Mouse (Mus musculus) erythroblast, adult 5-6 weeks (primary cell): Measurements from ENCODE around the gene Gas2l1. TPM values are rescaled to one million over a fixed set of nuclear protein-coding genes. Genes with fewer than 3 reads are reported as not detected.
A peak's percentile ranks its signal among the peaks of the same experiment; 100 is the strongest.

Experiments
- ATAC-seq: replicated peaks from 2 replicates; pipeline ENCODE4 v1.8.0; 2016; ENCODE audit warnings: moderate number of reproducible peaks, mild to moderate bottlenecking, moderate TSS enrichment, inconsistent platforms; ENCODE audit not compliant: poor library complexity, low FRiP score, severe bottlenecking
- total RNA-seq, 2 experiments: library from RNA; stranded (forward) in 1 of 2; stranded (reverse) in 1 of 2; fragments of 150-400 nt in 1 of 2; fragments of 200-764, 138-1000 nt in 1 of 2; gene quantifications; 2 replicates each; pipeline versions ENCODE4 v1.2.3 to v1.2.4; 2015 to 2017; ENCODE audit warnings: low replicate concordance in 2 of 2

Gas2l1 gene
- total RNA-seq, 2 experiments from 2014 or later: 0.34 to 0.58 TPM

DNA sequence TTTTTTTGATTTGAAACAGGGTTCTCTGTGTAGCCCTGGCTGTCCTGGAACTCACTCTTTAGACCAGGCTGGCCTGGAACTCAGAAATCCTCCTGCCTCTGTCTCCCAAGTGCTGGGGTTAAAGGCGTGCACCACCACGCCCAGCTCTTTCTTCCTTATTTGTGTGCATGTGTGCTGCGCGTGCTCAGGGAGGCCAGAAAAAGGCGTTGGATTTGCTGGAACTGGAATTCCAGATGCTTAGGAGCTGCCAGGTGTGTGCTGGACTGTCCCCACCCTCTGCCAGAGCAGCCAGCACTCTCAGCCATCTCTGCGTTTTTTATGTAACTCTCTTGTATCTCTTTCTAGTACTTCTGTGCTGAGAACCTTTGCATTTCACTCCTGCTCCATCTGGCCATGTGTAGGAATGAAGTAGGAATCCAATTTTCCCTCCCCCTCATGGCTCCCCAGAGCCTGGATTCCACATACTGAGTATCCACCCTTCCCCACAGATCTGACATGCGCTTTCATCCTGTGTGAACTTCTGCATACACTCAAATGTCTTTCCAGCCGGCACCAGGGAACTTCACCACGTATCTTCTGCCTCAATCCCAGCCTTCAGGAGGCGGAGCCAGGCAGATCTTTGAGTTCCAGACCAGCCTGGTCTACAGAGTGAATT is 12.8 kb downstream of the Gas2l1 start:
- ATAC-seq: no peak

DNA sequence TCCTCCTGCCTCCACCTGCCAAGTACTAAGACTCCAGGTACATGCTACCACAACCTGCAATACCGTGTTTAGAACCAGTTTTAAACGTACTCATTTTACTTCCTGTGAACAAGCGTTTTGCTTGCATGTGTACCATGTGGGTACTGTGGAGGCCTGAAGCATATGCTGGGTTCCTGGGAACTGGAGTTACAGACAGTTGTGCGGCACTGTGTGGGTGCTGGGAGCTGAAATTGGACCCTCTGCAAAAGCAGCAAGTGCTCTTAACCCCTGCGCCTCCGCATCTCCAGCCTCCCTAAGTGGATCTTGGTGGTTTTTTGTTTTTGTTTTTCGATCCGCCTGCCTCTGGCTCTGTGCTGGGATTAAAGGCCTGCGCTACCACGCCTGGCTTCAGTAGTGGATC is 13.5 kb downstream of the Gas2l1 start:
- no peak for ATAC-seq

DNA sequence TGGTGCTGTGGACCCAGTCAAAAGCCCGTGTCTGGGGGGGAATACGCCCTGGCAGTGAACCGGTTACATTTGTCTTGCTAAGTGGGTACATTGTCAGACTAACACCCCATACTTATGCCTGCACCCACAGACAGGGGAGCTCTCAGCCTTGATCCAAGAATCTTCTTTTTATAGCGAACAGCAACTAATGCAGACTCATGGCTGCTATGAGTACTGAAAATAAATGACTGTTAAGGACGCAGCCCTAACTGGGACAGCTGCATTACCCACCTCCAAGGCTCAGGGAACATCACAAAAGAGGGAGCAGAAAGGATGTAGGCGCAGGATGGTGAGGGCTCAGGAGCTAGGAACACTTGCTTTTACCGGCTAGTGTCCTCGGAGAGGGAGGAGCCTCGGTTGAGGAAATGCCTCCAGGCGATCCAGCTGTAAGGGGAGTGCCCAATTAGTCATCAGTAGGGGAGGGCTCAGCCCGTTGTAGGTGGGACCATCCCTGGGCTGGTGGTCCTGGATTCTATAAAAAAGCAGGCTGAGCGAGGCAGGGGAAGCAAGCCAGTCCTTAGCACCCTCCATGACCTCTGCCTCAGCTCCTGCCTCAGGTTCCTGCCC is 18.7 kb downstream of the Gas2l1 start:
- ATAC-seq: no peak

DNA sequence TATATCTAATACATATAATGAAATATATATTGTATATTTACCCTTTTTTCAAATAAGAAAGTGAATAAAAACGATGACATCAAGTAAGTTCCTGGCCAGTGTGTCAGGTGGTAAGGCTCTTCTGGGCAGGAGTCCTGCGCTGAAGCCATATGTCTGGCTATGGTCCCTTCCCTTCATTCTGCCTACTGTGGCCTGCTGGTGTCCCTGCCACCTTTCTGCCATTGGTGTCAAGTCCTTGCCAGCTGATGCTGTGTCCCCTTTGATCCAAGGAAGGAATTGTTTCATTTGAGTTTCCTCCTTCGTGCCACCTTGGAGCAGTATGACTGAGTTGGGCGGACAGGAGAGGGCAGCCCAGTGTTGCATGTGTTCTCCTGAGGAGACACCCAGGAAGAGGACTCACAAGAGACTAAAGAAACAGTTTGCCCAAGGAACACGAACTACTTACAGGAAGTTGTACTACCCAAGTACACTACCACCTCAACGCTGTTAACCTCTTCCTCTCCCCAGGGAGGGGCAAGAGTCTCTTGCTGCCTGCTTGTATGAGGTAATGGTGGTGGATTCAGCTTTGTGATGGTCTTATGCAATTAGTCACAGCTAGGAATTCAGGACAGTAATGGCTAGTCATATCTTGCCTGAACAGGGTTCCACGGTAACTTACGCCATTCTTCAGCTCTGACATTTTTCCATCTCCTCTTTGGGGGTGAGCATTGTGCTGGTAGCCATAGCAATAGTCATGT is 22.3 kb downstream of the Gas2l1 start:
- no peak for ATAC-seq

DNA sequence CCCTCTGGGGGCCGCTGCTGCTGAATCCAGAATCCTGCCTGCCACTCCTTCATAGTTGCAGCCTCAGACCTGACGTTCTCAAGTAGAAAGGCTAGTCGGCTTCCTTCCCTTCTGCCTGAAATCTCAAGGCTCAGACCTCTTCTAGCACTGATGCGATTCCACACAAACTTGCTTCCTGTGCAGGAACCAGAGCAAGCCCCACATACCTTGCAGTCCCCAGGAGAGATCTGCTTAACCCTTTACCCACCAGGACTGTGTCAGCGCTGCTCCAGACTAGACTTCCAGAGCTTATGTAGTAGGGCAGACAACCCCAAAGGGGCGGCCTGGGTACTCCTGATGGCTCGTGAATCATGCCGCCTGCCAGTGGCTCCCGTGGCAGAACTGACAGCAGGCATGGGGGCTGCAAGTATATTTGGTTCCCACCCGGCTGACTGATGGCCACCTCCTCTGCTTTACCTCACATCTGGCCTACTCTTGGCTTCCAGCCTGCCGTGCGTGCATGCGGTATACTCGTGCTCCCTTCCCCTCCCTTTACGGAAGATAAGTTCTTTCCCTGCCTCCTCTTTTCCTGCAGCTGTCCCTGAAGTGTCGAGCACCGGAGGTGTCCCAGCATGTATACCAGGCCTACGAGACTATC is 23.9 kb downstream of the Gas2l1 start:
- no peak for ATAC-seq

DNA sequence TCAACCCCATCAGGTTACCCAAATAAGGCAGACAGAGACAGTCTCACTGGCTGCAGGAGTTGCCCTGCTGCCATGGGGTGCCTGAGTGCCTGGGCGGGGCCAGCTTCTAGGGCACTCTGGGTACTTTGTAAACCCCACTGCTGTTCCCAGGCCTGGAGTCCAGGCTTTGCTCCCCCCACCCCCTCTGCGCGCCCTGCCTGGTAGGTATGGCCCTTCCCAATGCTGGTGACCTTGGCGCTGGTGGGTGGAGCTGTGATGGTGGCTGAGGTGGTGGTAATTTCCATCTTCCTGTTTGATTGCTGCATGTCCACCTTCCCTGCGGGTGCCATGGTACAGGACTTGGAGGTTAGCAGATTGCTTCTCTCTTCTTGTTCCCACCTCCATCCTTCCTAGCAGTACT is 24.5 kb downstream of the Gas2l1 start:
- no peak for ATAC-seq

DNA sequence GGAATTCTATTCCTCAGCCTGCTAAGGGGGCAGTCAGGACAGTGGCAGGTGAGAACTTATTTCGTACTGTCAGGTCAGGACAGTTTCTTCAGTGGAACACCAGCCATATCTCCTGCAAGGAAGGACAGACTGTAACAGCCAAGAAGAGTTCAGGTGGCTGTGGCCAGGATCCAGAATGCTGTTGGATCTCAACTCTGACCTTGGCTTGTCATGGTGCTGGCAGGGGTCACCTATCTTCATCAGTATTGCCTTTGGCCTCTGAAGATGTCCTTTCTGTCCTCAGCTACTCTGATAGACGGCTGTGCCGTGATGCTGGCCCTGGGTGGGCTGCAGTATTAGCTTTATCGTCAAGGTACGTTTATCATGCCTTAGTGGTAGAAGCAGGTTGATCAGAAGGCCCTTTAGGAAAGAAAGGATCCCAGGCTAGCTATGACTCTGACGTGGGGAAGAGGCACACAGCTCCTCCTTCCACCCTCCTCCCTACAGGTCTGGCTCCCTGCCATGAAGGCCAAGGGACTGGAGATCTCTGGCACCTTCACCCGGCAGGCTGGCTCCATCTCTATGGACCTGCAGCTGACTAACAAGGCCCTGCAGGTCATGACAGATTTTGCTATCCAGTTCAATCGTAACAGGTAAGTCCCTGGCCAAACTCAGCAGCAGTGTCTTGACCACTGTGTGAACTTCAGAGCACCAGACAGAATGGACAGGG is 27.8 kb downstream of the Gas2l1 start:
- no peak for ATAC-seq

DNA sequence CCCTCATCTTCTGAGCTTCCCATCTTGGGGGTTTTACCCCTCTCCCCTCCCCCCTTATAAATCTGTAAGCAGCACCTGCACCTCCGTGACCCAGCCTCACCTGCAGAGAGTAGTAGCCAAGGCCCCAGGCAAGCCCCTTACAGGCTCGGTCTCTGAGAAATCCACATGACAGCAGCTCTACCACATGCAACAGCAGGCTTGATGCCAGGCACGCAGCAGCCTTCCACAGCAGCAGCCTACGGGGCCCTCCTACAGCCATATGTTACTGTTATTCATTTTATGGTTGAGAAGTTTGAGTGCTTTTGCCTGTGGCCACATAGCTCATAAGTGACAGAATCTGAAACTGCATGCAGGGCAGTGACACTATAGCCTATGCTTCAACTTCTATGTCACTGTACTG is 29.7 kb downstream of the Gas2l1 start:
- ATAC-seq: no peak

DNA sequence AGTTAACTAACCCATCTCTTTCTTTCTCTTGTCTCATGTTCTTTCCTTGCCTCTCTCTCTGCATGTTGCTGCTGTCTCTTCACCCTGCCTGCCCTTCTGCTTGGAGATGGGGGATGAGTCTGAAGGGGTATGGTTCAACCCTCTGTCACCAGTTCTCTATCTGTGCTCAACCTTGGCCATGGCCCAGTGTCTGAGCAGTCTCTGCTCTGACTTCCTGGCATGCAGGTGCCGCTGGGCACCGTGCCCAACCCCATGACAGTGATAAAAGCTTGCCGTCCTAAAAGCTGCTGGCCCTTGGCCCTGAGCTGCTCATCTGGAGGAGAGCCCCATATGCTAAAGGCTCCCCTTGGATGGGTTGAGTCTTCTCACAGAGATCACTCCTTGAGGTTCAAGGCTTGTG is 32.0 kb downstream of the Gas2l1 start:
- ATAC-seq: 0 out of 2 replicates have a peak, but pooled peaks have one; percentile 35

DNA sequence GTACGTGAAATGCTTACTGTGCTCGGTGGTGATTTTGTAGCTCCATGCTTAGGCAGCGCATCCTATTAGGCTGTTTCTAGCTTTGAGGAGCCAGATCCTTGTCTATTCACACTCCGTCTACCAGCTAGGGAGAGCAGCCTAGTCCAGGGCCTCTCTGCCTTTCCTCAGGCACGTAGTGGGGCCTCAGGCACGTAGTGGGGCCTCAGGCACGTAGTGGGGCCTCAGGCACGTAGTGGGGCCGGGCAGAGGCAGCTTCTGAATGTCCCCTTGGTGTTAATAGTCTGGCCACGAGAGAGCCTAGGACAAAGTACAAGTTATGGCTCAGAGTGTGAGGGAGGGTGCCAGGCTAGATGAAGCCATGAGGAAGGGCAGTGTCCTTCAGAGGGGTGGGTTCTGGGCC is 32.4 kb downstream of the Gas2l1 start:
- ATAC-seq: no peak

DNA sequence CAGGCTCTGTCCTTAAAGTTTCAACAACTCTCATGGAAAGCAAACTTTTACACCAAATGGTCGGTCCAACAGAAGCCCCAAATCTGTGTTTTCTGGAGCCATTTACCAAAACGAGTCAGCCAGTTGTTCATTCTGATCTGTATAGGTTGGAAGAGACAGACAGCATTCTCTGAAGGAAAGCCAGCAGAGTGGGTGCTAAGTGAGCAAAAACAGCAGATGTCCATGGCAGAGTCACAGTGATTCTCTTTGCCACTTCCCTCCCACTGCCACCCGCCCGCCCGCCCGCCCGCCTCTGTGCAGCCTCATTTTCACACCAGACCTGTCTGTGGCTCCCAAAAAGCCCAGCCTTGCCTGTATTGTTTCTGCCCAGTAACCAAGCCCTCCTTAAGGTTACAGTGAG is 36.9 kb downstream of the Gas2l1 start:
- ATAC-seq: no peak

DNA sequence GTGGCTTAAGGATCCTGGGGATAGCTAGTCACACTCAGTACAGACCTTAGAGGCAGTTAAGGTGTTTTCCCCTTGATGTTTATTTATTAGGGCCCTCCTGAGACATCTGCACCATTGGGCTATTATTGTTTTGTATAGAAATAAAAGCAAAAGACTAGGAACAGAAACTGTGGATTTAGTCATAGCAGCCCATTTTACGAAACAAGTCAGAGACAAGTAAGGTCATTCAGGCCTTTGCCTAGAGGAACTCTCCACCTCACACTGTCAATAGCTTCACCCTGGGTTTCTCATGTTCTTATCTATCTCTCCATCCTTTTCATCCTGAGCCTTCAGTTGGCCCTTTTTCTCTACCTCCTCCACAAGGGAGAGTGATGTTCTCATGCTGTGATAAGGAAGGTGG is 40.0 kb downstream of the Gas2l1 start:
- ATAC-seq: no peak

DNA sequence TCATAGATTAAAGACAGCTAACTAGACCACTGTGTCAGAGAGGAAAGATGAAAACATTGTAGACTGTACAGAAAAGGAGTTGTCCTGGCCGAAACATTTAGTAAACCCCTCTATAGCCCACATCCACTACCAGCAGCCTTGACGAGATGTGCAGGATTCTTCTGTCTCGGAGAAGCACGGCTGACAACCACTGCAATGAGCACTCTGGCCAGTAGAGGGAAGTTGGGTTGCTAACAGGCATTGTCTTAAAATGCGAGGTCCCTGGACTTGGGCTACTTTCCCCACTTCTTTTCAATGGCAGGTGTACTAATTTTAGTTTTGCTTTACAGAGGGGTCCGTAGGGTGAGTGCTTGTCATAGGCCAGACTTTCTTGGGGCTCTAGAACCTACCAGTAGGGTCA is 47.6 kb downstream of the Gas2l1 start:
- no peak for ATAC-seq

DNA sequence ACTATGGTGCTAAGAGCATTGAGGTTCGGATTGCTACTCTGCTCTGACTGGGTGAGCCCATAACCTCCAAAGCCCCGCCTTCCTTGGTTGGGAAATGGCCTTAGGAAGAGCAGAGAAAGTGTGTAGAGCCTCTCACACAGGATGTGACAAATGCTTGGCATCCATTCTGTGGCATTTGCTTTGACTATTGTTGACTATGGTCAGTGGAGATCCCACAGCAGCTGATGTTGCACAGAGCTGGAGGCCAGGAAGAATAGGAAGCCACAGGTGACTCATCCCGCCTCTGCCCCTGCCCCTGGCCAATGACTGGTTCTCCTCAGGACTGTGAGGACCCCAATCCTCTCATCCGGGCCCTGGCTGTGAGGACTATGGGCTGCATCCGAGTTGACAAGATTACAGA is 48.8 kb downstream of the Gas2l1 start:
- no peak for ATAC-seq

DNA sequence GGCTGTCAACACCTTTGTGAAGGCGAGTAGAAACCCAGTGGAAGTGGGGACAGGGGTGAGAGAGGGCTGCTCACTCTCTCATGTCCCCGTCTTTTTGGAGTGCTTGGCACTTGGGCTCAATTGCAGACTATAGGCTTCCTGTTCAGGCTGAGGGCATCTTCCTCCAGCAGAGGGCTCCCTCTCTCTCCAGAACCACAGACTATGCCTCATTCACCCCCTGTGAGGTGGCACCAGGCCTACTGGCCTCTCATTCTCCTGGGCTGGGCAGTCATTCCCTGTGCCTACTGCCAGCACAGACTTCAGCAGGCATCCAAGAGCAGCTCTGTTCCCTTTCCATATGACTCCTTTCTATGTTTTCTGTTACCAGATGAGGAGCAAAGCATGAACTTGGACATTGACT is 49.4 kb downstream of the Gas2l1 start:
- 0 out of 2 replicates have a peak, but pooled peaks have one; percentile 37 for ATAC-seq

DNA sequence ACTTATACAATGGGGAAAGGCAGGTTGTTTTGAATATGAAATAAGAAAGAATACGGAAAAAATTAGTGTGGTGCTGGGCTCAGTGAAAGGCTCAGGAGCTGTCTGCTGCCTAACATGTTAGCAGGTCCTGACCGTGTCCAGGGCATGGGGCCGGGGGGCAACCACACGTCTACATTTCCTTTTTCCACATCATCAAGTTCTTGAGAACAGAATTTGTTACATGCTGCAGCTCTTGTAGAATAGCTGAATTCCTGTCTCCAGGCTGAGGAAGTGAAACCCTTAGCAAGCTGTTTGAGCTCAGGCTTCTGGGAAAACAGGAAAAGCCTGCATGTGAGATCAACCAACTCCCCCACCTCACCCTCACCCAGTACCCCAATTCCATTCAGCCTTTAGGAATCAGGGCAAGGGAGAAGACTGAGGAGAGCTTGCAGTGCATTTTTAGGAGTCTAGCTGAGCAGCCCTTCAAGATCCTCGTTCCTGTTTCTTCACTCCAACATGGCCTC is 52.9 kb downstream of the Gas2l1 start:
- no peak for ATAC-seq

DNA sequence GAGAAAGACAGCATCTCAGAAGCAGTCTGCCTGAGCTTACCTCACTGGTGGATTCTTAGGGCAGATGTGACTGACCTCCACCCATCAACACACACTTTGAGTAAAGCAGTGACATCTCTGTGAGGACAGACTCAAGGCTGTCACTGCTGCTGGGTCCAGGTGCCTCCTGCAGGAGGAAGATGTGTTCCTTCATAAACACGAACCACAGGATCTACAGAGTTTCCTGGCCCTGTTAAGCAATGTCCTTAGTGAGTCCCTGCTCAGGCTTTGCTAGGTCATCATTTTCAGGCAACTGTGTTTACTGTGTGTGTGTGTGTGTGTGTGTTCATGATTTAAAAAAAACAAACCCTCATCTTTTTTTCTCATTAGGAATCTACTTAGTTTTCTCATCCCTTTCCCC is 53.6 kb downstream of the Gas2l1 start:
- no peak for ATAC-seq

DNA sequence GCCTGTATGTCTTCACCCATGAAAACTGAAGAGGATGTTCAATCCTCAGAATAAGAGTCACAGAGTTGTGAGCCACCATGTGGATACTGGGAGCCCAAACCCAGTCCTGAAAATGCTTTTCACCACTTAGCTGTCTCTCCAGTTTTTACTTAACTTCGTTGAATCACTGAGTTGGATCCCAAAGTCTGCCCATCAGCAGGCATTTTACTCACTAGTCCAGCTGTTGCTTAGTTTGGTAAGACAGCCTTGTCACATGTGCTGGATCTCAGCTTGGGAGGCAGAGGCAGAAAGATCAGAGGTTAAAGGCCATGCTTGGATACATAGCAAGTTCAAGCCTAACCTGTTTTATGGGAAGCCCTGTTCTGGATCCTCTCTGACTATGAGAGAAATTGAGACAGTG is 54.9 kb downstream of the Gas2l1 start:
- peak; percentile 22; the same call in 1 of the 2 replicates for ATAC-seq

DNA sequence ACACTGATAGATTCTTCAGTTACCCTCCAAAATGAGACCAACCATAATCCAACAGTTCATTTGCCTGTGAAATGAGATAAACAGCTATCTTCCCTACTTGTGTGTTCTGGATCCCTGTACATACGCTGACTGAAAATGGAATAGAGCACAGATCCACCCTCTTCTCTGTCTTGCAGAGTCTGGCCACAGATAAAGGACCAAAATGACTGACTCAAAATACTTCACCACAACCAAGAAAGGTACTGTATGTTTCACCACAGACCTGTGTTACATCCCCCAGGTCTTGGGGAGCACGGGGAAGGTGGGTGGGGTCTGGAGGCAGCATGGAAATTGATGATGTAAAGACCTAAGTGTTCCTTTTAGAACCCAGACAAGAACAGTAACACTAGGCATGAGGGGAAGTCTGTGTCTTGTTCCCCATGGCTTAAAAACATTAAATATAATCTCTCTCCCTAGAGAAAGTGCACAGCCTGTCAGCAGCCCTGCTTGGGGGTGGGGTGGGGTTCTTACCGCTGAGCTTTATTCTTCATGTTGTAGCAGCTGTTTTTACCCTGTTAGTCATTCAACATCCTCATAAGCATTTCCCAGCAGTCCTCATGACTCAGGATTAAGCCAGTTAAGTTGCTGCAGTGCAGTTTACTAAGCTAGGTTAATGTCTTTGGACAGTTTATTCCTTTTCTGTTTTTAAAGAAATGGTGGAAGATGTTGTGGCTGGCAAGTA is 55.6 kb downstream of the Gas2l1 start:
- ATAC-seq: peak; percentile 80
